Mouse (Mus musculus): ENCODE results near the gene Trub1. TPM values are rescaled to one million over a fixed set of nuclear protein-coding genes. Genes with fewer than 3 reads are reported as not detected.

The Trub1 gene
- total RNA-seq, 2 experiments from 2014 or later, result 3.5 to 3.9 TPM

Other genes with a start within 250 kb of the Trub1 start
- gene Ablim1, start 138.0 kb upstream of the Trub1 start, total RNA-seq (2015), result 1.7 and 3.6 TPM in 2 replicates
- gene Ablim1, start 138.0 kb upstream of the Trub1 start, total RNA-seq (2017), result 2.6 and 3.2 TPM in 2 replicates
- gene Fam160b1, start 92.2 kb upstream of the Trub1 start, total RNA-seq (2015), result 28.7 and 29.0 TPM in 2 replicates
- gene Fam160b1, start 92.2 kb upstream of the Trub1 start, total RNA-seq (2017), result 18.4 and 18.8 TPM in 2 replicates
- gene Atrnl1, start 158.1 kb downstream of the Trub1 start, total RNA-seq (2015), result 29.6 and 30.8 TPM in 2 replicates
- 39.2 and 47.4 TPM in 2 replicates for gene Atrnl1, start 158.1 kb downstream of the Trub1 start, total RNA-seq (2017)

Measured in megakaryocyte, adult 5-6 weeks (primary cell).